Mouse (Mus musculus): ENCODE data around the gene Ncoa4.
"Not testable (repeated sequence)": the region's sequence is repeated elsewhere in the genome, so short reads cannot be mapped to it uniquely, and the experiment has no call there.

Gene Ncoa4

DNA sequence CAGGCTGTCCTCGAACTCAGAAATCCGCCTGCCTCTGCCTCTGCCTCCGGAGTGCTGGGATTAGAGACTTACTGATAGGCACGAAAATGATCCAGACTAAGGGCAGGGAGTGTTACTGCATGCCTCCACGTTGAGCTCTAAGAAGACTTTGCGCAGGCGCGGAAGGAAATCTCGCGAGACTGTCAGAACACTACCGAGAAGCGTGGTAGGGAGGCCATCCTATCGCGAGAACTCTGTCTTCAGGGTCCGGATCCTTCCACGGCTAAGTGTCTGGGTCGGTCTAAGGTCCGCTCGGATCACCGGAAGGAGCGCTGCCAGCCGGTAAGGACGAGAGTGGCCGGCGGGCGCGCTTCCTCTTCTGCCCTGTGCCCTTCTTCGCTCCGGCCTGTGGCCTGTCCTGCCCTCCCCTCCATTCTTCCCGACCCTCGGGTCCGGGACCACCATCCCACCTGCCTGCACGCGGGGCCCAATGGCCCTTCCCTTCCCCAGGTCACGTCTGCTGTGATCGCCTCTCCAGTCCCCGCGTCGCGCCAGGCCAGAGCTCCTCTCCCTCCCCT, at the start of gene Ncoa4:
Gene Ncoa4, plus strand, starts transcription at position 176 of the 557 bp plus-strand sequence.
- peak; percentile 100 for DNase-seq (ENCODE audit: low spot score)

DNA sequence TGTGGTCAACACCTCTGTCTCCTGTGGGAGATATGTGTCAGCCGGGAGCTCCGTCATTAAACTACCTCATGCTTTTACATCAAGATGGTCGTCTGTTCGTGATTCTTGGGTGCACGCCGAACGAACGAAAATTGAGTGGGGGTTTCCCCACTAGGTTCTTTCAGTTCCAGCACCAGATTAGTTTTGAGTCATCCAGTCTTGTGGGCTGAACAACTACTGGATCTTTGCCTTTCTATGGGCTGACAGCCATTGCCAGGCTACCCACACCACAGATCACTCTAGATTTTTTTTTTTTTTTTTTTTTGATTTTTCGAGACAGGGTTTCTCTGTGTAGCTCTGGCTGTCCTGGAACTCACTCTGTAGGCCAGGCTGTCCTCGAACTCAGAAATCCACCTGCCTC, 47.5 kb upstream of the Ncoa4 start:
- DNase-seq (ENCODE audit: low spot score) = not testable (repeated sequence)

GRCm38 (mm10) chr14:32120940-32121919, 38.4 kb upstream of the Ncoa4 start:
- peak; percentile 22 for DNase-seq (ENCODE audit: low spot score)

- peak; percentile 22 for DNase-seq (ENCODE audit: low spot score)
Measured at GRCm38 (mm10) chr14:32121920-32122315, 37.7 kb upstream of the Ncoa4 start.

- DNase-seq (ENCODE audit: low spot score) = no peak
Measured at GRCm38 (mm10) chr14:32124261-32124660, 35.4 kb upstream of the Ncoa4 start.

DNA sequence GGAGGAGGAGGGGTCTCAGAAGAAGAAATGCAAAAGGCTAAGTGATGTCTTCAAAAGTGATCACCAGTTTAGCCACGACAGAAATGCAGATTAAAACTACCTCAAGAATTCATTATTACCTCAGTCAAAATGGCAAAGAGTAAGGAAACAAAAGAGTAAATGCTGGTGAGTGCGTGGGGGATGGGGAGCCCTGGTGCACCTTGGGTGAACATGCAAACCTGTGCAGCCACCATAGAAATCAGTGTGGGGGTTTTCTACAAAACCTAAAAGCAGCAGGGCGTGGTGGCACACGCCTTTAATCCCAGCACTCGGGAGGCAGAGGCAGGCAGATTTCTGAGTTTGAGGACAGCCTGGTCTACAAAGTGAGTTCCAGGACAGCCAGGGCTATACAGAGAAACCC, 34.4 kb upstream of the Ncoa4 start:
- DNase-seq (ENCODE audit: low spot score) = not testable (repeated sequence)

DNA sequence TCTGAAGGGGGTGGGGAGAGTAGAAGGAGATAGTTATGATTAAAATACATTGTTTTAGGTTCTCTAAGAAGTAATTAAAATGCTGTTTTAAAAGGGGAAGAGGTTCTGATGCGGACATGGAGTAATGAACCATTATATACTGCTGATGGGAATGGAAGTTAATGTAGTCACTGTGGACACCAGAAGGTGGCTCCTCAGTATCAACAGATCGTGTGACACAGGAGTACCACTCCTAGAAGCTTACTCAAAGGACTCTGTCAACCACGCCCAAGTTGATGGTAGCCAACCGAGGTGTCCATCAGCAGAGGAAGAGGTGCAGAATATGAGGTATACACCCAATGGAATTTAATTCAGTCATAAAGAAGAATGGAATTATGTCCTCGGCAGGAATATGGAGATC, 31.3 kb upstream of the Ncoa4 start:
- no peak for DNase-seq (ENCODE audit: low spot score)

- DNase-seq (ENCODE audit: low spot score) = no peak
Measured at GRCm38 (mm10) chr14:32131836-32132235, 27.8 kb upstream of the Ncoa4 start.

DNA sequence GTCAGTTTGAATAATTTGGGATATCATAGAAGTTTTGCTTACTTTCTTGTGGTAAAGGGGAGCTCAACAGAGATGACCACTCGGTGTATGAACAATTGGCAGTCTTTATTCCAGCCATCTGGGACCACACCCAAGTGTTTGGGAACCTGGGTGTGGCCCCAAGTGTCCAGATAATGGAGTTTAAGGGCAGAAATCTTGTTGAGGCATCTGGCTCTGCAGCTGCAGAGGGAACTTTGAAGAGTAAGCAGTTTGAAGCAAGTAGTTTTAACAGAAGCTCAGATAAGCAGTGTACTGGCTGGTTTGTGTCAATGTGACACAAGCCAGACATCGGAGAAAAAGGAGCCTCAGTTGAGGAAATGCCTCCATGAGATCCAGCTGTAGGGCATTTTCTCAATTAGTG, 25.4 kb upstream of the Ncoa4 start:
- no peak for DNase-seq (ENCODE audit: low spot score)

GRCm38 (mm10) chr14:32136467-32136866, 23.2 kb upstream of the Ncoa4 start:
- not testable (repeated sequence) for DNase-seq (ENCODE audit: low spot score)

DNA sequence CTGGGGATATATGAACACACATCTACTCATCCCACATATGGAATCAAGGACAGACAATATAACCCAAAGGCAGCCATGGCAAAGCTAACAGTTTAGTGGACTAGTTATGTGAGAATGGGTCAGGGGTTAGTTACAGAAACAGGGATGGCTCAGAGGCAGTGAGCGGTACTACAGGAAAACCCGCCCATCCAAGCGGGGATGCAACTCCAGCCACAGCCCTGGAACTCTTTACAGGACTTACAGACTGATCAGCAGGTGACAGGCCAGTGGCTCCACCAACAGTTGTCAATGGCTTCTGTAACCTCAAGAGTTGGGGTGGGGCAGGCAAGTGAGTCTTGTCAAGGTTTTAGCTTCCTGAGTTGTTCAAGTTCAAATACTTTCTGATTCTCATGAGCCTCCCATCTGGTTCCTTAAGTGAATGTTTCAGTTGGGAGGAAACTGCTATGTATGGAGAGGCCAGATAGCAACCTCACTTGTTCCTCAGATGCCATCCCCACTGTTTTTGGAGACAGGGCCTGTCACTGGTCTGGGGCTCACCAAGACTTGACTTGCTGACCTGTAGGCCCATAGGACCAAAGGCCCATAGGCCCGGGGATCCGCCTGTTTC, 19.2 kb upstream of the Ncoa4 start:
- no peak for DNase-seq (ENCODE audit: low spot score)

GRCm38 (mm10) chr14:32141723-32142122, 17.9 kb upstream of the Ncoa4 start, which contains the start of gene Msmb:
Gene Msmb (plus strand): TSS chr14:32142023.
- no peak for DNase-seq (ENCODE audit: low spot score)

- no peak for DNase-seq (ENCODE audit: low spot score)
Measured at GRCm38 (mm10) chr14:32144734-32145133, 14.9 kb upstream of the Ncoa4 start.

DNA sequence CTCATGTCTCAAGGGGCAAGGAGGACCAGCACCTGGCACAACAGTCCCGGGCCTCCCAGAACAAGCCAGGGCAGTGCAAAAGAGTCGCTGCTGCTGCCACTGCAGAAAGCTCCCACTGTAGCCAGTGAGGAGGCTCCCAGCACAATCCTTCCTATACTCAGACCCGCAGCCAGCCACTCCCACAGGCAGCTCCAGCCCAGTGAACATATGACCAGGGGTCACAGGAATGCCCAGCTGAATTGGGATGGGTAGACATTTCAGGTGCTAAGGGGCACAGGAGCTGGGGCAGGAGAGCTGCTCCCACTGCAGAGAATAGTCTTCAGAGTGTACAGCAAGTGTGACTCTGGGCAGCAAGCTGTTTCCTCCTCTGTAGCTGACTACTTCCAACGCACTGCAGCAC, 14.3 kb upstream of the Ncoa4 start:
- DNase-seq (ENCODE audit: low spot score) = no peak

DNA sequence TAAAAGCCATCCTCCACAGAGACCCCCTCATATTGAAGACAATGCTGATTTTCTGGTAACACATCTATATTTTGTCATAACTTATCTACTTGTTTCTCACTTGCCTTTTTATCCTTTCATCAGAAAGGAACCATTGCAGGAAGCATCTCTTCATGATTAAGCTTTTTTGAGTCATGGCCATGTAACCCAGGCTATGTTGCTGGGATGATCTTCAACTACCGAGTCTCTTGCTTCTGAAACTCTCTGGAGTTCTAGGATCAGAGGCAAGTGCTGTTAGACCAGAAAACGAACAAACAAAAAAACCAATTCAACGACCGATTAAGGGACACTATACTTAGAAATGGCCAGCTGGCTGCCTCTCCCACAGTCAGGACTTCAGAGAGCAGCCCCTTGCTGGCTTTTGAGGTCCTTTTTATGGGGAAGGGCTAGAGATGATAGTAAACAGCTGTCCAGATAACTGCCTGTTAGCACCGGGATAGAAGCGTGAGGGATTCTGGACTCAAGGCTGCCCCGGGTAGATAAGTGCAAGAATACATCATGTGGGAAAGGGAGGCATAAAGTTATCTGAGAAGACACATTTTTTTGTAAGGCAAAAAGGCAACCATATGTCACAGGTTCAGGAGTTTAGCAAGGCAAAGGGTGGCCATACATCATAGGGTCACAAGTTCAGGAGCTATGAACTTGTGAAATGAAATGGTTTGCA, 13.7 kb upstream of the Ncoa4 start:
- no peak for DNase-seq (ENCODE audit: low spot score)

- DNase-seq (ENCODE audit: low spot score) = no peak
Measured at GRCm38 (mm10) chr14:32146578-32146977, 13.1 kb upstream of the Ncoa4 start.

- DNase-seq (ENCODE audit: low spot score) = peak; percentile 49
Measured at GRCm38 (mm10) chr14:32150872-32151271, 8.8 kb upstream of the Ncoa4 start.

- DNase-seq (ENCODE audit: low spot score) = no peak
Measured at GRCm38 (mm10) chr14:32152243-32152965, 7.3 kb upstream of the Ncoa4 start.

GRCm38 (mm10) chr14:32153156-32153555, 6.5 kb upstream of the Ncoa4 start:
- peak; percentile 68 for DNase-seq (ENCODE audit: low spot score)

GRCm38 (mm10) chr14:32154758-32155157, 4.9 kb upstream of the Ncoa4 start:
- DNase-seq (ENCODE audit: low spot score) = no peak

DNA sequence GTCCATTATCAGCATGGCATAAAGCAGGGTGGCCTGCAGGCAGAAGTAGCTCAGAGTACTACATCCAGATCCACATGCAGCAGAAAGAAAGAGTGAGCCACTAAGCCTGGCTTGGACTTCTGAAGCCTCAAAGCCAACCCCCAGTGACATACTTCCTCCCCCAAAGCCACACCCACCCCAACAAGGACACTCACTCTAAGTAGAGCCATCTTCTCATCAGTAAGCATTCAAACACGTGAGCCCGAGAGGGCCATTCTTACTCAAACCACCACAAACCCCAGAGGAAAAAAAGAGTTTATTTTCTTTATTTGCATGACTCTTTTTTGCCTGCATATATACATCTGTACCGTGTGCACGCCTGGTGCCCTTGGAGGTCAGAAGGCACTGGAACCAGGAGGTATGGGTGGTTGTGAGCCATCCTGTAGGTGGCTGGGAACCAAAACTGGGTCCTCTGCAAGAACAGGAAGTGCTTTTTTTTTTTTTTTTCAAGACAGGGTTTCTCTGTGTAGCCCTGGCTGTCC, 455 bp upstream of the Ncoa4 start:
- peak; percentile 79 for DNase-seq (ENCODE audit: low spot score)

All from adipocyte (in vitro differentiated cells).